Mouse (Mus musculus): ENCODE measurements around the gene Mras. TPM values are rescaled to one million over a fixed set of nuclear protein-coding genes. Genes with fewer than 3 reads are reported as not detected.

The Mras gene
- polyA plus RNA-seq, 1 experiment from 2014 or later: 8.3 TPM

DNA sequence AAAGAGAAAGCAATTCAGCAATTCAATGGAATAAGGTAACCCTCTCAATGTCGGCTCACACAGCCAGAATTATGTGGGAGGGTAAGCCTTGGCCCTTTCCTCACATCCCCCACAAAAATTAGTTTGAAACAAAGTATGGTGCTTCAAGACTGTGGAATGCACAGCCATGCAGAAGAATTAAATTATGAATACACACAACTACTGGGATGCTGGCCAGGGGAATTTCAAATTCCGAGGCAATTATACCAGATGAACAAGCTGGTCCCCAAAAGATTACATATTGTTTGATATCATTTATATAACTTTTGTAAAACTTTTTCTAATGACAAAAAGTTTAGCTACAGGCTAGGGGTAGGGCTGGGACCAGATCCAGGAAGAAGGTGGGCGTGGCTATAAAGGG lies 10.1 kb upstream of the Mras start:
- H3K36me3 ChIP-seq (ENCODE audit: control insufficient read depth, insufficient read depth, low read length): no peaks in the 10 kb centered on the region
- H3K9ac ChIP-seq (replicated peaks; ENCODE audit: low read depth, low read length): no peak overlapping the region
- H3K4me2 ChIP-seq (replicated peaks; ENCODE audit: low read depth, low read length): no peak overlapping the region
- WGBS: 54% methylated on average over 3 of the region's 3 CpGs
- H3K9me3 ChIP-seq (ENCODE audit: control insufficient read depth, low read depth, low read length): no peaks in the 10 kb centered on the region
- H3K27me3 ChIP-seq (ENCODE audit: control insufficient read depth, insufficient read depth, low read length): 0 out of 2 replicates have a peak, but pooled peaks cover 4% of the 10 kb centered on the region
- no peaks in the 10 kb centered on the region for H3K4me1 ChIP-seq (ENCODE audit: control insufficient read depth, insufficient read depth, low read length)
- H3K4me3 ChIP-seq (ENCODE audit: low read depth, low read length): no peak overlapping the region
- no peak overlapping the region for H3K27ac ChIP-seq (ENCODE audit: low read length)
- ATAC-seq (ENCODE audit: insufficient number of reproducible peaks, insufficient read depth, low FRiP score, low read depth): no peak

GRCm38 (mm10) chr9:99446259-99446658 lies 9.1 kb upstream of the Mras start:
- no peak overlapping the region for H3K27ac ChIP-seq (ENCODE audit: low read length)
- no peaks in the 10 kb centered on the region for H3K27me3 ChIP-seq (ENCODE audit: control insufficient read depth, insufficient read depth, low read length)
- no peak overlapping the region for H3K4me2 ChIP-seq (replicated peaks; ENCODE audit: low read depth, low read length)
- H3K9me3 ChIP-seq (ENCODE audit: control insufficient read depth, low read depth, low read length): no peaks in the 10 kb centered on the region
- H3K9ac ChIP-seq (replicated peaks; ENCODE audit: low read depth, low read length): no peak overlapping the region
- H3K36me3 ChIP-seq (ENCODE audit: control insufficient read depth, insufficient read depth, low read length): no peaks in the 10 kb centered on the region
- no peak overlapping the region for H3K4me3 ChIP-seq (ENCODE audit: low read depth, low read length)
- no peaks in the 10 kb centered on the region for H3K4me1 ChIP-seq (ENCODE audit: control insufficient read depth, insufficient read depth, low read length)
- ATAC-seq (ENCODE audit: insufficient number of reproducible peaks, insufficient read depth, low FRiP score, low read depth): no peak

- 30% methylated on average over 8 of the region's 8 CpGs for WGBS
These were observed 7.5 kb upstream of the Mras start for GRCm38 (mm10) chr9:99444590-99445178.

GRCm38 (mm10) chr9:99441647-99442433 lies 4.7 kb upstream of the Mras start:
- no peak; the same call in 1 of the 2 replicates for ATAC-seq (ENCODE audit: insufficient number of reproducible peaks, insufficient read depth, low FRiP score, low read depth)
- Histone ChIP-seq H3K4me2 (replicated peaks; ENCODE audit: low read depth, low read length) (no peak overlapping the region), H3K27me3 (ENCODE audit: control insufficient read depth, insufficient read depth, low read length) (no peaks in the 10 kb centered on the region; the same call in 1 of the 2 replicates), H3K9ac (replicated peaks; ENCODE audit: low read depth, low read length) (no peak overlapping the region), H3K4me3 (ENCODE audit: low read depth, low read length) (no peak overlapping the region), H3K27ac (ENCODE audit: low read length) (no peak overlapping the region), H3K9me3 (ENCODE audit: control insufficient read depth, low read depth, low read length) (no peaks in the 10 kb centered on the region), H3K36me3 (ENCODE audit: control insufficient read depth, insufficient read depth, low read length) (no peaks in the 10 kb centered on the region), H3K4me1 (ENCODE audit: control insufficient read depth, insufficient read depth, low read length) (no peaks in the 10 kb centered on the region)
- 88% methylated on average over 4 of the region's 4 CpGs for WGBS

More at GRCm38 (mm10) chr9:99444590-99445178, 7.5 kb upstream of the Mras start:
- ATAC-seq (ENCODE audit: insufficient number of reproducible peaks, insufficient read depth, low FRiP score, low read depth): no peak
- H3K9me3 ChIP-seq (ENCODE audit: control insufficient read depth, low read depth, low read length): no peaks in the 10 kb centered on the region
- H3K4me1 ChIP-seq (ENCODE audit: control insufficient read depth, insufficient read depth, low read length): no peaks in the 10 kb centered on the region
- no peak overlapping the region for H3K27ac ChIP-seq (ENCODE audit: low read length)
- no peak overlapping the region for H3K9ac ChIP-seq (replicated peaks; ENCODE audit: low read depth, low read length)
- no peak overlapping the region for H3K4me3 ChIP-seq (ENCODE audit: low read depth, low read length)
- H3K4me2 ChIP-seq (replicated peaks; ENCODE audit: low read depth, low read length): no peak overlapping the region
- no peaks in the 10 kb centered on the region for H3K36me3 ChIP-seq (ENCODE audit: control insufficient read depth, insufficient read depth, low read length)
- H3K27me3 ChIP-seq (ENCODE audit: control insufficient read depth, insufficient read depth, low read length): no peaks in the 10 kb centered on the region

GRCm38 (mm10) chr9:99440941-99441340 lies 3.8 kb upstream of the Mras start:
- ATAC-seq (ENCODE audit: insufficient number of reproducible peaks, insufficient read depth, low FRiP score, low read depth): no peak
- 72% methylated on average over 5 of the region's 5 CpGs for WGBS
- no peak overlapping the region for H3K27ac ChIP-seq (ENCODE audit: low read length)

GRCm38 (mm10) chr9:99439064-99439463 lies 1.9 kb upstream of the Mras start:
- Histone ChIP-seq H3K27ac (ENCODE audit: low read length) (no peak overlapping the region), H3K27me3 (ENCODE audit: control insufficient read depth, insufficient read depth, low read length) (no peaks in the 10 kb centered on the region; the same call in 1 of the 2 replicates), H3K4me1 (ENCODE audit: control insufficient read depth, insufficient read depth, low read length) (0 out of 2 replicates have a peak, but pooled peaks cover 2% of the 10 kb centered on the region), H3K9ac (replicated peaks; ENCODE audit: low read depth, low read length) (no peak overlapping the region), H3K4me3 (ENCODE audit: low read depth, low read length) (no peak overlapping the region), H3K4me2 (replicated peaks; ENCODE audit: low read depth, low read length) (no peak overlapping the region), H3K36me3 (ENCODE audit: control insufficient read depth, insufficient read depth, low read length) (no peaks in the 10 kb centered on the region), H3K9me3 (ENCODE audit: control insufficient read depth, low read depth, low read length) (no peaks in the 10 kb centered on the region)
- ATAC-seq (ENCODE audit: insufficient number of reproducible peaks, insufficient read depth, low FRiP score, low read depth): no peak
- 70% methylated on average over 8 of the region's 8 CpGs for WGBS

More at GRCm38 (mm10) chr9:99440941-99441340, 3.8 kb upstream of the Mras start:
- Histone ChIP-seq H3K27me3 (ENCODE audit: control insufficient read depth, insufficient read depth, low read length) (no peaks in the 10 kb centered on the region; the same call in 1 of the 2 replicates), H3K9ac (replicated peaks; ENCODE audit: low read depth, low read length) (no peak overlapping the region), H3K4me2 (replicated peaks; ENCODE audit: low read depth, low read length) (no peak overlapping the region), H3K9me3 (ENCODE audit: control insufficient read depth, low read depth, low read length) (no peaks in the 10 kb centered on the region), H3K36me3 (ENCODE audit: control insufficient read depth, insufficient read depth, low read length) (no peaks in the 10 kb centered on the region), H3K4me3 (ENCODE audit: low read depth, low read length) (no peak overlapping the region), H3K4me1 (ENCODE audit: control insufficient read depth, insufficient read depth, low read length) (no peaks in the 10 kb centered on the region)

DNA sequence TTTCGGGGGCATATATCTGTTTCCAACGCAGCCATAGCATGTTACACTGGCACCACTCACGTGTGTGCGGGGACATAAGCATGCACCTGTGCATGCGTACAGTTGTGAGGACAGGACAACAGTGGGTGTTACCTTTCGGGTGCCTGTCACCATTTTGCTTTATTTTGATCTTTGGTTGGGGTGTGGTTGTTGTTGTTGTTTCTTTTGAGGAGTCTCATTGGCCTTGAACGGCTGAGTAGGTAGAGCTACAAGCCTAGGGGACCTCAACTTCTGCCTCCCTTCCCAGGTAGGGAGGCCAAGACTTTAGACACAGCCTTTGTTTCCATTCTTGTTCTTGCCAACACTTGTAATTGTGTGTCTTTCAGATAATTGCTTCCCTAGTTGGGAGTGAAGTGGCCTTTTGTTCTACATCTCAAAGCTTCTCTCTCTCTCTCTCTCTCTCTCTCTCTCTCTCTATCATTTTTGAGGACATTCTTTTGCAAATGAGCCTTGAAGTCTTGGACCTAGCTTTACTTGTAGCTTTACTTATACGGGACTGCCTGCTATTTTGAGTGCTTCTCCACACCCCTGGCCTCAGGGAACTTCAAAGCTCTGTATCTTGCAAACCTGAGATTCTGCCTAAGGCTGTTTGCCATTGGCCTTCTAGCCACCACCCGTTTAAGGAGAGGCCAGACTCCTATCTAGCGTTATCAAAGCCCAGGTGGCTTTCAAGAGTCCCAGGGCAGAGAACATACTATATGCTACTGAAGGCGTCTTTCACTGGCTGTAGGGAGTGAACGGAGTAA lies 792 bp upstream of the Mras start:
- no peak for ATAC-seq (ENCODE audit: insufficient number of reproducible peaks, insufficient read depth, low FRiP score, low read depth)
- H3K4me3 ChIP-seq (ENCODE audit: low read depth, low read length): no peak overlapping the region
- H3K27ac ChIP-seq (ENCODE audit: low read length): no peak overlapping the region
- H3K27me3 ChIP-seq (ENCODE audit: control insufficient read depth, insufficient read depth, low read length): no peaks in the 10 kb centered on the region; the same call in 1 of the 2 replicates
- 77% methylated on average over 12 of the region's 12 CpGs for WGBS
- no peak overlapping the region for H3K4me2 ChIP-seq (replicated peaks; ENCODE audit: low read depth, low read length)
- no peak overlapping the region for H3K9ac ChIP-seq (replicated peaks; ENCODE audit: low read depth, low read length)
- 0 out of 2 replicates have a peak, but pooled peaks cover 2% of the 10 kb centered on the region for H3K4me1 ChIP-seq (ENCODE audit: control insufficient read depth, insufficient read depth, low read length)
- H3K36me3 ChIP-seq (ENCODE audit: control insufficient read depth, insufficient read depth, low read length): no peaks in the 10 kb centered on the region
- no peaks in the 10 kb centered on the region for H3K9me3 ChIP-seq (ENCODE audit: control insufficient read depth, low read depth, low read length)

Measured in stomach, embryonic 14.5 days (tissue).